Mouse (Mus musculus): ENCODE results near the gene Rc3h1.

DNA sequence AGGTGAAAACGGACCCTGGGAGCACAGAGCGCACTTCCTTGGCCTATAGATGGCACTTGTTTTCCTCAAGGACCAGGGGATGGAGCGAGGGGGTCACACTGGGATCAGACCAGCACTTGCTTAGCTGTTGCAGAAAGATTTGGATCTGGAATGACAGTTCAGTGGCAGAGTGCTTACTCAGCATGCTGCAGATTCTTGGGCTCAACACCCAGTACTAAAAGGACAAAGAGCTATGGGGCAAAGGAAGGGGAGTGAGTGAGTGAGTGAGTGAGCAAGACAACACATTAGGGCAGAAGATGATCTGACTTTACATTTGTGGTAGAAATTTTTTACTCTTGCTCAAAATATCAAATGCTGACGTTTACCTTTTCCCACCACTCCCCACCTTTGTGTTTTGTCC is 98.7 kb downstream of the Rc3h1 start:
- TF ChIP-seq CTCF (IDR thresholded peaks at IDR 0.05; ENCODE audit: low read depth): no peak
- TF ChIP-seq EP300 (IDR thresholded peaks at IDR 0.05; ENCODE audit: low read depth): no peak
